Mouse (Mus musculus) T-helper 17 cell (primary cell): ENCODE data around the gene Bdnf.

ENCODE experiments used
- in situ Hi-C, 2 experiments: fragments of 300-600 bp; cut with MboI, MseI; formaldehyde crosslinking; loops; 1 replicate in 1 of 2; 2 replicates in 1 of 2; pipeline ENCODE4 v1.15.1; 2025; ENCODE audit warnings: high pct_unique_total_duplicates in 2 of 2

Bdnf gene

GRCm38 (mm10) chr2:109704053-109704452, 29.6 kb downstream of the Bdnf start:
- in situ Hi-C loops: no loop called here

DNA sequence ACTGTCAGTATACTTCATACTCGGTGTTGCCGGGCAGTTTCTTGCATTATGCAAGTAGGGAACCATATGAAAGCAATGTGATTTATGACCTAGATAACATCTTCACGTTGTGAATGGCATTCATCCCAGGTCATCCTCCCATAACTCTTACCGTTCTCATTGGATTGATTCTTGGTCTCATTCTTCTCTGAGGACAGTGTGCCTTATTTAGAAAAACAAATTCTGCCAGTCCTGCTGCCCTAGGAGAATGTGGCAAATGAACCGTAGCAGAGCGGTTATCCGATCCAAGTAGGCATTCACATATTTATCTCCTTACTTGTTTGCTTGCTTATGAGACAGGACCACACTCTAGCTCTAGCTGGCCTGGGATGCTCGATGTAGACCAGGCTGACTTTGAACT, 32.0 kb downstream of the Bdnf start:
- in situ Hi-C loops: no loop called here

- in situ Hi-C loops: no loop called here
Observed at GRCm38 (mm10) chr2:109709346-109709745, 34.8 kb downstream of the Bdnf start.

DNA sequence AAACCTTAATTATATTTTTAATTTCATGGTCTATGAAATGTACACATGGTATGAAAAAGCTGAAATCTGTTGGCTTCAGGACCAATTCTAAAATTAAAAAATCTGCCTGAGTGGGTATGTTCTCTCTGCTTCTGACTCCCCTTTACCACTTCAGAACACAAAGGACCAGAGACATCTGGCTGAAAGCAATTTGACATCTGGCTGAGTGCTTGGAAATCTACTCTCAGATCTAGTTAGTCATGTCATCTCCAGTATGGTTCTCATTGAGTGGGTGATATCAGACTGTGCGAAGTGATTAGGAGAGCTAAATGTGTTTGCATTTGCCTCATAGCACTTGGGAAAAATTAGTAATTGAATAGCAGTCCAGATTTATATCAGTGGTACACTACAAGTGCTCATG, 36.5 kb downstream of the Bdnf start:
- in situ Hi-C loops: no loop called here

DNA sequence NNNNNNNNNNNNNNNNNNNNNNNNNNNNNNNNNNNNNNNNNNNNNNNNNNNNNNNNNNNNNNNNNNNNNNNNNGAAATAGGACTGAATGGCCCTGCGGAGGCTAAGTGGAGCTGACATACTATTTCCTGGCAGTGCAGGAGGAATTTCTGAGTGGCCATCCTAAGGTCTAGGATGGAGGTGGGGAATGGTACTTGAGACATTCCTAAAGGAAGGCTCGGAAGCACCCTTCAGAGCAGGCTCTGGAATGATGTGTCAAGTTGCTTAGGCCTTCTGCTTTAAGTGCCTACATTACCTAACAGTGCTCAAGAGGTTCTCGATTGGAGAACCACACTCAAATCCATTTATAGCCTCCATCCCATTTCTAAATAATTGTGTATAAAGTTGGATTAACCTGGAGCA, 50.8 kb downstream of the Bdnf start:
- in situ Hi-C loops: no loop called here

- in situ Hi-C loops: no loop called here
Observed at GRCm38 (mm10) chr2:109725831-109726230, 51.3 kb downstream of the Bdnf start.

DNA sequence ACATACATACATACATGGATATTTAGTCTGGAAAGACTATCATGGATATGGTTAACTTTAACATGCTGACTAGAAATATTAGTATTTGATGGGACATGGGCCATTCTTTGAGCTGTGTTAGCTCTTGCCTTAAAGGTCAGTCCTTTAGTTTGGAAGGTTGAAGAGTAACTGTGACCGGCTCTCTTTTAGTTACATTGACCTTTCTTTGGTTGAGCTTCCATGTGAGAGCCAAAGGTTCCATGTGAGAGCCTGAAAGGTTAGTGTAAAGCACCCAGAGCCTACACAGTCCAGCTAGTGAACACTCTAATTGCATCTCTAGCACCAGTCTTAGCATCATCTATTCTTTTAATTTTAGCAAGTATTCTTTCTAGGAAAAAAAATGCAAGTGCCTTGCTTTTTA, 54.7 kb downstream of the Bdnf start:
- in situ Hi-C loops: no loop called here

DNA sequence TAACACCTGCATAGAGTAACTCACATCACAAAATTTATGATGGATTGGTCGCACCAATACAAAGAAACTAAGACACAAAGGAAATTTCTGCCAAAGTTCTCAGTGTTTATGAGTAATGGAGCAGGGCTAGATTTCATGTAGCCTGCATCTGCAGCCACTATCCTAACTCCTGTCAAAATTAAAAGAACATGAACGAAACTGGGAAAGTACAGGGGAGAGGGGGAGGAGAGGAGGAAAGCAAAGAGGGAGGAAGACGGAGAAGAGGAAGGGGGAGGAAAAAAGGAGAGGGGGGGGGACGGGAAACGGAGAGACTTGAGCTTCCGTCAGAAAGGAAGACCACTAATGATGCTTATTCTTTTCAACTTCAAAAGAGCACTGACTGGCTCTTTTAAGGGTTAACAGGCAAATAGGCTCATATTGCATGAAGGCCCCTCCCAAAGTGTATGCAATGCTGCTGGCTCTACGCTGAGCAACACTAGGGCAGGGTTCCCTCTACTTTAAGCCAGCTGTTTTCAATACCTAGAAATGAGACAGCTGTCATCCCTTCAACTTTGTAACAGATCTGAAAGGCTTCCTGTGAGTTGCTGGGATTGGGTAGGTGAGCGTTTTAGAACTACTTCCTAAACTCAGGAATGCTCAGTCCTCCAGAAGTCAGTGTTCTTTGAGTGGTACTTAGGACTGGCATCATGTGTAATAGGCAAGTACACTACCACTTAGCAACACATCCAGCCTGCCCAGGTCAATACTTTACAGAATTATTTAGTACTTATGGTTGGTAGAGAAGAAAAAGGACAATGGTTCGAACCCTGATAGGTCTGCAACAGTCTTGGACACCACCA, 58.9 kb downstream of the Bdnf start:
- in situ Hi-C loops: no loop called here

DNA sequence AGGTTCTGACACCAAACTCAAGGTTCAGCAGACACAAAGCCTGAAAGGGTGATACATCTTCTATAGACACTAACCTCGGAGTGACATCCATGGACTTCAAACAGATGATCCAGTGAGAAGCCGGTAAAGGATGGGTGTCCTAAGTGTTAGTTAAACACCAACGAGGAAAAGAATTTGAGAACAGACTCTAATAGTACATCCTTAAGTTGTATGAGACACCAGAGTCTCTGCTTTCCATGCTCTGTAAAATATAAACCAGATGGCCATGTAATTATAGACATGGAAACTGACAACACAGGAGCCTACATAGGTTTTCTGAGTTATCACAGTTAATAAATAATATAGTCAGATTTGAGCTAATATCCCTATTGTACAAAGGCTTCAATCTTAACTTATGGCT, 59.7 kb downstream of the Bdnf start:
- in situ Hi-C loops: no loop called here

- in situ Hi-C loops: no loop called here
Observed at GRCm38 (mm10) chr2:109734666-109735065, 60.2 kb downstream of the Bdnf start.

GRCm38 (mm10) chr2:109735347-109735746, 60.8 kb downstream of the Bdnf start:
- in situ Hi-C loops: no loop called here

GRCm38 (mm10) chr2:109736306-109736705, 61.8 kb downstream of the Bdnf start:
- in situ Hi-C loops: no loop called here

- in situ Hi-C loops: no loop called here
Observed at GRCm38 (mm10) chr2:109738331-109738730, 63.8 kb downstream of the Bdnf start.

DNA sequence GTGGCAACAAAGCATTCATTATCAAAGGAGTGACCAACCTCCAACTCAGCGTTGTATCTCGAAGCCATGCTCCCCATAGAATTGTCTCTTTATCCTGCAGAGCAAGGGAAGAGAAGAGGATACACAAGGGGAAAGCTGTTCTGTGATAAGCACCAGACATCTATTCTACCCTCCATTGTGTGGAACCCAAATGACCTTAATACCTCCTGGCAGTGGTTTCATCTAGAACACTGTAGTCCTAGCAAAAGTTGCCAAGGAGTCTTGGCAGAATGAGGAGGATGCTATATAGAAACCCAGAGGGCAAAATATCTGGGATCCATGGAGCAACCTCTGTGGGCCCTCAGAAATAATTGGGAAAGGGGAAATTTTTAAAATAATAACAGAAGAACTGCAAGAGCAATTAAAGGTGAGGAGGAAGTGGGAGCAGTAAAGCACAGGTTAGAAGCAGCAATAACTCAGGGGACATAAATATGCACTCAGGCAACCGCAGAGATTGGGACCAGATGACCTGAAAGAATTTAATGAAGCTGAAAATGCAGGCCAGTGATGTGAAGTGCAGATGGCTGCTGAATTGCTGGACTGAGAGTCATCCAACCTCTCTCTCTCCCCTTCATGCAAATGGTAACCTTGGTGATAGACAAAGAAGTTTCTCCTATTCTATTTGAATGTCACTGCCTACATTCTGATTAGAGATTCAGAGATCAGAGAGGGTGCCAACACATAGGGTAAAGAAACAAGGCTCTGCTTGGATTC, 68.9 kb downstream of the Bdnf start:
- in situ Hi-C loops: no loop called here

GRCm38 (mm10) chr2:109746223-109746622, 71.7 kb downstream of the Bdnf start:
- in situ Hi-C loops: no loop called here

- in situ Hi-C loops: no loop called here
Observed at GRCm38 (mm10) chr2:109748412-109748811, 73.9 kb downstream of the Bdnf start.

DNA sequence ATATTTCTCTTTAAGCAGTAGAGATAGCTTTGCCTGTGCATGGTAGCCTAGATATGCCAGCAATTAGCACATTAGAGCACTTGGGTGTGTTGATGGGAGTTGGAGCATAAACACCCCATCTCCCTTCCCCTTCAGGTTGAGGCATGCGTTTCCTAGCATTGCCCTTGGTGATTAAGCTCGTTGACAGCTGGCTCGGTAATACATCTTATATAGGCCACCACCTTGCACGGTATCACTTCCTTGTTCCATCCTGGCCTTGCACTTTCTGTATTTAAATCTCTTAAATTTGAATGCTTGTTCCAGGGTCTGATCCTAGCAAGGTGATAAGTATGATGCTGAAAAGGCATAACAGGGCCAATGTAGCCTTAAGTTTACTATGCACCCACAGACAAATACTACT, 74.3 kb downstream of the Bdnf start:
- in situ Hi-C loops: no loop called here

- in situ Hi-C loops: no loop called here
Observed at GRCm38 (mm10) chr2:109749964-109750363, 75.5 kb downstream of the Bdnf start.

DNA sequence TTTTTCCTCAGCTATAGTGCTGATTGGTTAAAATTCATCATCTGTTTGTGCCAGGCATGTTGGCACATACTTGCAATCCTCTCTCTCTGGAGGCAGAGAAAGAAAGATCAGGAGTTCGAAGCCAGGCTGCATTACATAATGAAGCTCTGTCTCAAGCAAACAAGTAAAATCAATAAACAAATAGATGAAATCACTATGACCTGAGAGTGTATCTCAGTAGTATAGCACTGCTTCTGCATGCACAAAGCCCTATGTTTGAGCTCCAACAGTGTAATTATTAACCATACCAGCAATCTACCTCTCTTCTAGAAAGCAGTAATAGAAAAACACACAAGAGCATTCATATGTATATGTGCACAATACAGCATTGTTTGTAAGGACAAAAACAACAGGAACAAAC, 76.0 kb downstream of the Bdnf start:
- in situ Hi-C loops: no loop called here

- in situ Hi-C loops: no loop called here
Observed at GRCm38 (mm10) chr2:109756305-109756704, 81.8 kb downstream of the Bdnf start.

DNA sequence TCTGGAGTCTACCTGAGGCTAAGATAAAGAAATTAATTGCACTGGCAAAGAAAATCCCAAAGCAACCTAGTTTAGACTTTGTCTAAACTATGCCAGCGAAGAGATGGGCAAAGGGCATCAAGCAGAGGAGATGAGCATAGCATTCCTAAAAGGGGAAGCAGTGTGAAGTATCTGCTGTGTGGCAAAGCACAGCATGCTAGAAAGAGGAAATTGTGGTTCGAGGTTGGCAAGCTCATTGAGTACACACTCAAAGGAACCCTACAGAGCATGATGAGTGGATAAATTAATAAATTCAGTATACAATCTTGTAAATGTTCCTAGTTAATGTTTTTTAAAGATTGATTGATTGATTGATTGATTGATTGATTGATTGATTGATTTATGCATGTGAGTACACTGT, 92.3 kb downstream of the Bdnf start:
- in situ Hi-C loops: no loop called here

- in situ Hi-C loops: no loop called here
Observed at GRCm38 (mm10) chr2:109768814-109769213, 94.3 kb downstream of the Bdnf start.

DNA sequence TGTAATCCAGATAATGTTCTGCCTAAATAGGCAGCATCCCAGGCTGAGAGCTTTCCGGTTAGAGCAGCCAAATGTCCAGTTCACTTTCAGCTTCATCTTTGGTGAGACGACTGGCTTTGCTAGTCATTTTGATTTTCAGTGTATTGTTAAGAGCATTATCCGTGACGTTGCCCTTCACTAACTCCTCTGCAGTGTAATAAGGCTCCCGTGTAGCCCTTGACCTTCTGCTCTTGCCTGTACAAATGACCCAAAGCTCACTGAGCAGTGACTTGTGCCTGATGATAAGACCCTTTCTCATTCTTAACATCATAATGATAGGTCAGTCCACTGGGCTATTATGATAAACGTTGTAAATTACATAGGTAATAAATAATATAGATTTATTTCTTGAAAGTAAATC, 101.9 kb downstream of the Bdnf start:
- in situ Hi-C loops: no loop called here
